Mouse (Mus musculus) thymus, adult 18-20 months (tissue): ENCODE results near the gene Eml6.
"Not testable (repeated sequence)": the region's sequence is repeated elsewhere in the genome, so short reads cannot be mapped to it uniquely, and the experiment has no call there.

ENCODE experiments used
- DNase-seq, 2 experiments: peaks; one replicate each; pipeline ENCODE4 v3.0.0; 2022; ENCODE audit warnings: mixed read lengths in 2 of 2

Gene Eml6

GRCm38 (mm10) chr11:30025835-30026472 lies at the start of gene Eml6:
TSS of gene Eml6 (minus strand) at chr11:30026033.
- DNase-seq, result peak; percentile 57 to 59

- no peak for DNase-seq
These were observed 31.5 kb upstream of the Eml6 start for GRCm38 (mm10) chr11:30057299-30057698.

- DNase-seq, result no peak
These were observed 689 bp downstream of the Eml6 start for GRCm38 (mm10) chr11:30025144-30025543.

DNA sequence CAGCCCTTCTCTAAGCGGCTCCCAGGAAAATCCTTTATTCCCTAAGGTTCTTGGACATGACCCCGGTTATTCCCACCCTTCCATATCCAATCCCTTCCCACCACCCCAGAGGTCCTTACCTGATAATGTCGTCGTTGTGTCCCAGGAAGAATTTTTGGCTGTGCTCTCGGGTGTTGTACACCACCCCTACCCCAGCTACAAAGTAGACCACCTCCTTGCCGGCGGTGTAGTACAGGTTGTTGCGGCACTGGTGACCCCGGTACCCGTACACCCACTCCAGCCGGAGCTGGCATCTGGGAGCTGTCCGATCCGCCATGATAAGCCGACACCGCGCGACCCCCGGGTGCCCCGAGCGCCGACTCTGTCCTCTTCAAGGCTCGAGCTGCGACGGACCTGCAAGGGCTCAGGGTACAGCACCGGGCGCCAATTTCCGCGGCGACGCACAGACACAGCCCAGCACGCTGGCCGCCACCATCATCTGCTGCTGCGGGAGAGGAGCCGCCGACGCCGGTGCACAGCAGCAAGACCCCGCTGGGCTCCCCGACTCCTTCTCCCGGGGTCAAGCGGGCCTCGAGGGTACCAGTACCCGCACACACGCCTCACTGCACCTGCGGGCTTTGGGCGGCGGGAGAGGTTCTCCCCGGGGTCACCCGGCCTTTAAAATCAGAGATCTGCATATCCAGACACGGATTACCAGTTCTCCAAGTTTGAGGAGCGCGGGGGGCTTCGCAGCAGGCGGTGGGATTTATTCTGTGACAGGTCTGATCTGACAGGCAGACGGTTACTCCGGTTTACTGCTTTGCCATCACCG lies 1.4 kb downstream of the Eml6 start:
- no peak for DNase-seq

DNA sequence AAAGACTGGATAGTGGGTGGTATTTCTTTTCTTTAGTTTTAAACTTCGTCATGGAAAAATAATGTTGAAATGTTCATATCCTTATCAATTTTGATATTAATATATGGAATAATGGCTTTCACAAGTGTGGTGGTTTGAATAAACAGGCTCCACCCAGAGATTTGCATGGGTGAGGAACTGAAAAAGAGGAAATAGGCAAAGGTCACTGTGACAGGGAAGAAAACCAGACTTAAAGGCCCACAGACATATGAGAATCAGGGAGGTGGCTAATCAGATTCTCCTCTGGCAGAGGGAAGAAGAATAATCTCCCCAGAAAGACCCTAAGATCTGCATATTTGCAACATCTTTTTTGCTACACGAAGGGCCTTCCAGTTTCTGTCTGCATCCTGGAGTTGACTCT lies 39.6 kb downstream of the Eml6 start:
- no peak for DNase-seq

- no peak for DNase-seq
These were observed 57.0 kb downstream of the Eml6 start for GRCm38 (mm10) chr11:29968874-29969273.

GRCm38 (mm10) chr11:29959366-29959765 lies 66.5 kb downstream of the Eml6 start:
- no peak for DNase-seq

- no peak for DNase-seq
These were observed 81.2 kb downstream of the Eml6 start for GRCm38 (mm10) chr11:29944661-29945060.

- no peak for DNase-seq
These were observed 101.5 kb downstream of the Eml6 start for GRCm38 (mm10) chr11:29924332-29924731.

- no peak for DNase-seq
These were observed 102.0 kb downstream of the Eml6 start for GRCm38 (mm10) chr11:29923851-29924250.

DNA sequence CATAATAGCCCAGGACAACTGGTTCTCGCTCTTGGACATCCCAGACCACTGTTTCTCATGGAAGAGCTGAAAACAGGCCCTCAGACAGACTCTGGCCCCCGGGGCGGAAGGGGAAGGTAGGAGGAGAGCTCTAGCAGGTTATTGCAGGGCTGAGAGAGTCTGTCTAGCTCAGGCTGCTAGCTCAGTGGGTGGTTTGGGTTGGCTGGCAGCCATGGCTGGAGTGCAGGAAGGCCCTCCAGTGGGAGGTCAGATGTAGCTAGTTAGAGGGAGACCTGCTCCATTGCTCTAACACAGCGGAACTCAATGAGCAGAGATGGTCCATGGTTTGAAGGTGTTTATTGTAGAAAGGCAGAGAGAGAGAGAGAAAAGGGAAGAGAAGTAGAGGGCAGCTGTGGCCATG lies 112.7 kb downstream of the Eml6 start:
- no peak for DNase-seq

DNA sequence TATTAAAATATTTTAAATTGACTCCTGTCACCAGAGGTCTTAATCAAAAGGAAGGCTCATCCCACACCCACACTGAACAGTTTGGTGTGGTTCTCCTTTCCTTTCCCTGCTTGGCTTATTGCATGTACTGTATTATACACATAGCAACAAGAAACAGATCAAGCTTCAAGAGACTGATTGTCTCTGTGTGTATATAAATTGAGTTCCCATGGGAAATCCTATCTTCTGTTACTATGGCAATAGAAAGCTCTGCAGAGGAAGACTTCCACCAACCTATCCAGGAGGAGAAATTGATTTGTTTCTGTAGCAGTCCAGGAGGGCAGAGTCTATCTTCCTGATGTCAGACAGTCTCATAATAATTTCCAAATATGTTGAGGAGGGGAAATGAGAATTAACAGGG lies 116.5 kb downstream of the Eml6 start:
- no peak for DNase-seq

DNA sequence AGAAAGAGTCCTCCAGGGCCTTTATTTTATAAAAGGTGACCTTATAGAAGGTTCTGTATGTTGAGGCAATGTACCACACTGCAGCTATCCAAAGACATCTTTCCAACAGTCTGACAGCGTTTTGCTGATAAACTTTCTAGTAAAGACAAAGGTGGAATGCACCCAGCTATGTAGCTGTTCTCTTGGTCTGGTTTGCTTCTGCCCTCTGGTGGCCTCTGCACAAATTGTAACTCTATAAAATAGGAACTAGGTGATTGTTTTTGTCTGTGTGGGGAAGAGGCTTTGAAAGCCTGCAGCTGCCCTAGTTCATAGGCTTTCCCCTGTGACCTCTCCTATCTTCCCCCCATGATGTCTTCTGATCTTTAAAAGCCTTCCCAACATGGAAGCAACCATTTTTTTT lies 140.7 kb downstream of the Eml6 start:
- DNase-seq, result no peak

DNA sequence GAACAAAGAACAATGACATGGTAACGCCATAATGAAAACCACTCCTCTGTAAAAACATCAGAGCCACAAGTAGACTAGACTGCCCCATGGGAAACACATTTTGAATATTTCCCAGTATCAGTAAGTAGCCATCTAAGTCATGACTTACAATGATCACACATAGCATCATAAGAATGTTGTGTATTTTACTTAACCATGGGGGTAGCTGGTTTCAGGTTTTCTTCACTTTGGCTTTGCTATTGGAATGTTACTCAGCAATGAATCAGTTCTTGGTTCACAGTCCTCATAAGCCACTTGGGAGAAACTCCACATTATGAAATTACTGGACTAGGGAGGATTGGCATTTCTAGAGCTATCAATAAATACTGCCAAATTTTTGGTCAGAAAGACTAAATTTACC lies 141.5 kb downstream of the Eml6 start:
- no peak for DNase-seq

- DNase-seq, result no peak
These were observed 142.8 kb downstream of the Eml6 start for GRCm38 (mm10) chr11:29883024-29883423.

- DNase-seq, result no peak
These were observed 146.2 kb downstream of the Eml6 start for GRCm38 (mm10) chr11:29879641-29880040.

GRCm38 (mm10) chr11:29877981-29878380 lies 147.9 kb downstream of the Eml6 start:
- DNase-seq, result no peak

DNA sequence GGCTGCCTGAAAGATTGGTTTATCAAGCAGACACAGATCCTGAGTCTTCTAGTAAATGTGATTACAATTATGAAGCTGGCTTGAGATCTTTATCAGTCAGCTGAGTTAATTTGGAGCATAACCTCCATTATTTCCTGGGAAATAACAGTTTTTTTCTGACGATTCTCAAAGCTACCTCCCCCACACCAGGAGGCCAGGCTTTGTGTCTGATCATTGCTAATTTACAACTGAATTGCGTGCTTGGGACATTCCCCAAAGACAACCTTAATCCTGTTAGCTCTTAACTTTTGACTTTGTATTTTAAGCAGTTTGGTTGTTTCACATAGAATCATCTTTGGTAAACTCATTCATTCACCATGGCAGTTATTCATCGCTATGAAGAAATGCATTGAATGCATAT lies 148.6 kb downstream of the Eml6 start:
- no peak for DNase-seq

- DNase-seq, result not testable (repeated sequence)
These were observed 151.1 kb downstream of the Eml6 start for GRCm38 (mm10) chr11:29874781-29875180.

DNA sequence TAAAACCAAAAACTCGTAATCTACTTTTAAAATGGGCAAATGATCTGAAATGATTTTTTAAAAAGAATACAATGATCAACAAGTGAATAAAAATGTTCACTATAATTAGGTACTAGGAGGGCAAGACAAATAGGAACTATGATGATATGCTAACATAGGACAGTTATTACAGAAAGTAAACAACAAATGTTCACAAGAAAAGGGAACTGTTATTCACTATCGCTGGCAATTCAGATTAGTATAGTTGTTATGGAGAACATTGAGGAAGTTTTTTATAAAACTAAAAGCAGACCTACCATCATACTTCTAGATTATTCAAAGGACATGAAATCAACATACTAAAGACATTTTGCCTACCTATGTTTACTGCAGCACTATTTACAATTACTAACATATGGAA lies 155.7 kb downstream of the Eml6 start:
- DNase-seq, result no peak

- no peak for DNase-seq
These were observed 161.6 kb downstream of the Eml6 start for GRCm38 (mm10) chr11:29864269-29864668.

DNA sequence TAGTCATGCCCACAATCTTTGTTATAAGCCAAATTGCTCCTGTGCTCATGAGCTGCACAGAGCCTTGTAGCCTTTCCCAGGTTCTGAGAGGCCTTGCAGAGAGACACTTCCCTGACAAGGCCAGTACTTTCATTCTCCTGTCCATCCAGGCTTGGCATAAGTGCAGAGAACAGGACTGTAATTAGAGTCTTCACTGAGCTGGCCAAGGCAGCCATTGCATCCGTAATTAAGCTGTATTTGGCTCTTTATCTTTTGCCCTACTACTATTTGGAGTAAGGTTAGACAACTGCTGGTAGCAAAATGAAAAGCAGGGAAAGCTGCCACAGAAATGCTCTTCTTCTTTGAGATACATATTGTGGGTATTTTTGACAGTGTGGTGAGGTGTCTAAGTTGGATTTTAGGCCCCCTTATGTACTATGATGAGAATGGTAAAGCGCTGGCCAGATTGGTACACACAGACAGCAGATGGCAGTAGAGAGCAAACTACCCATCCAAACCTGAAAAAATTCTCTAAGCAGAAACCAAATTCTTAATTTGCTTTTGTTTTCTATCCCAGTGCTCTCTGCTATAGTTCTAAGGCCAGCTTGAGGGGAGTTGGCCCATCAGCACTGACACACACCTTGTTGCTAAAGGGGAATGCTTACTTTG lies 164.0 kb downstream of the Eml6 start:
- DNase-seq, result no peak

- no peak for DNase-seq
These were observed 164.8 kb downstream of the Eml6 start for GRCm38 (mm10) chr11:29861040-29861439.
